Mouse (Mus musculus): Measurements from ENCODE around the gene Pign.

The Pign gene

DNA sequence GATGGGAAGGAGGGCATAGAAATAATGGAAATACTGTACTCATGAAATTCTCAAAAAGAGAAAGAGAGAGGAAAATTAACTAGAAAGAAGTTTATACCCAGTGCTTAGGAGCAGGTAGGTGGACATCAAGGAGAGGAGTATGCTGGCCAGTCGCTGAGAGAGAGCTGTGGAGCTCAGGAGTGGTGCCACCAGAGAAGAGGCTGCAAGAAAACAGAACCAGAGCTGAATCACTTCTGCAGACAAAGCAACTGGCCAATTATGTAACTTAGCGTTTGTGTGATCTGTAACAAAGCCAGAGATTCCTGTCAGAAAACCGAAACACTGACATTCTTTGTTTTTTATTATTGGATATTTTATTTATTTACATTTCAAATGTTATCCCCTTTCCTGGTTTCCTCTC, 97.4 kb downstream of the Pign start:
- intact Hi-C loops (cut with DNase I) = no loop called here

DNA sequence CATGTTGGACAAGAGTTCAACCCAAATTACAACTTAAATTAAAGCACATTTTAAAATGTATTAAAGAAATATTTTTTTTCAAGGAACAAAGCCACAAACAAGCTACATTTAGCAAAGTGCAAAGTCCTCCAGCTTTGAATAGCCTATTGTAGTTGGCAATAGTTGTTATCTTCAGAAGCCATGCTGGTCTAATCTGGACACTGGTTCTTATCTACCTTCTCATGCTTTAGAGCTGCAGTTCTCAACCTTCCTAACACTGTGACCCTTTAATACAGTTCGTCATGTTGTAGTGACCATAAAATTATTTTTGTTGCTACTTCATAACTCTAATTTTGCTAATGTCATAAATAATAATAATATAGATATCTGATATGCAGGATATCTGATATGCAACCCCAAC, 99.2 kb downstream of the Pign start:
- intact Hi-C loops (cut with DNase I) = no loop called here

DNA sequence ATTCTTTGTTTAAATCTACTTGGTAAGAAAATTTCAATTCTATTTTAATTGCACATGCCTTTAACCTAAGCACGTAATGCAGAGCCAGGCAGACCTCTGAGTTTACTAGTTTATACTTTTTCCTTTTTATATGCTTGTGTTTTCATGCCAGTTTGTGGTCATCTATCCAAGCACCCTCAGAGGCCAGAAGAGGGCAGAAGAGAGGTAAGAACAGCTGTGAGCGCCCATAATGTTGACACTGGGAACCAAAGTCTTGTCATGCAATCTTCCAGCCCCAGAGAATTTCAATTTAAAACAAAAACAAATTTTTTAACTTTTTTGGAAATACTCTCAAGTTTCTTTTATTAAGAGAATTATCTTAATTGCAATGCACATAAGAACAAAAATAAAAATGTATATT, 99.7 kb downstream of the Pign start:
- intact Hi-C loops (cut with DNase I) = no loop called here

DNA sequence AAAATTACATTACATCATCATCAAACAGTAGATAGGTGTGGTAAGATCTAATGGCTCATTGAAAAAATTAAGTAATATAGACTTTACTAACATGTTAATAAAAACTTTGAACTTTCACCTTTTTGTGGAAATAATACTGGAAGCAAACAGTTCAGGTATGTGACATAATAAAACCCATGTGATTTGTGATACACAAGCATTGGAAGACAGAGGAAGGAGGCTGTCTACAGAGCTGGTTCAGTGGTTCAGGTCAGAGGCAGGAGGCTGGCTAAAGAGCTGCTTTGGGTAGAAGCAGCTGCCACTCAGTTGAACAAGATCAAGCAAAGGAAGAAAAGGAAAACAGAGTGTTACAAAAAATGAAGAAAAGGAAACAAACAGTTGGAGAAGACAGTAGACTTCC, 107.4 kb downstream of the Pign start:
- intact Hi-C loops (cut with DNase I) = no loop called here

DNA sequence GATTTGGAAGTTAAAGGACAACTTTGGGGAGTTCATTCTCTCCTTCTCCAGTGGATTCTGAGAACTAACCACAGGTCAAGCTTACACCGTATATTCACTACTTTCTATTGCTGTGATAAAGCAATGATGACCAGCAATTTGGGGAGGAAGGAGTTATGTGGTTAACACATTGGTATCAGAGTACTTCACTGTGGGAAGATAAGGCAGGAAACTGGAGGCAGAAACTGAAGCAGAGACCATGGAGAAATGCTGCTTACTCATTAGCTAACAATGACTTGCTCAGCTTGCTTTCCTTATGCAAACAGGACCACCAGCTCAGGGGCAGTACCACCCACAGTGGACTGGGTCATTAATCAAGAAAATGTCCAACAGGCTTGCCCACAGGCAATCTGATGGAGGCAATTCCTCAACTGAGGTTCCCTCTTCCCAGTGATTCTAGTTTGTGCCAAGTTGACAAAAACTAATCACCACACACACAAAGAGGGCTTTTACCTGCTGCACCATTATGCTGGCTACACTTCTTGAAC, 108.2 kb downstream of the Pign start:
- intact Hi-C loops (cut with DNase I) = no loop called here

DNA sequence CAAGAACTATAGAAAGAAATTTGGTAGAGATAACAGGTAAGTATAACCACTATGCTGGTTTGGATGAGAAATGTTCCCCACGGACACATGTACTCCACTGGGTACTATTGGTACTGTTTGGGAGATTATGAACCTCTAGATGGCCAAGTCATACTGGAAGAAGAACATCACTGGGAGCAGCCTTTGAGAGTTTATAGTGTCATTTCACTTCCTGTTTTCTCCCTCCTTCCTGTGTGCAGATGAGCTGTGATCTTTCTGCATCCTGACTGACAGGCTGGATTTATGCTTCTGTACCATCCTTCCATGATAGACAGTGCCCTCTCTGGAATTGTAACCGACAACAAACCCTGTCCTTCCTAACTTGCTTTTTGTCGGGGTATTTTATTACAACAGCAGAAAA, 110.3 kb downstream of the Pign start:
- intact Hi-C loops (cut with DNase I) = no loop called here

DNA sequence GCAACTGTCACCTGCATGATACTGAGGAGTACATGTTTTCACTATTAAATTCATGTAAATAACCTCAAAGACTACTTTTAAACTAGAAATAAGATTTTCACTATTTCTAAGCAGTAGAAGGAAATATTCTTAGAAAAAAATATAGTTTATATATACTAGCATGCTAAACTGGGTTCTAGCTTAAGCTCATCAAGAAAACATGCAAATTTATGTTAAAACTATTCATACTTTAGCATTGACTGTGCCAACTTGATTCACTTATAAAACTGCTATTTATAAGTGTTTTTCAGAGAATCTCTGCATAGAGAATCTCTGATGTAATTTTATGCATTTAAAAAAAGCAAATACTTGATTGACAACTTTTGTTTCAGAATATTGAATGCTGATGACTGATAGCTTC, 113.3 kb downstream of the Pign start:
- intact Hi-C loops (cut with DNase I) = no loop called here

DNA sequence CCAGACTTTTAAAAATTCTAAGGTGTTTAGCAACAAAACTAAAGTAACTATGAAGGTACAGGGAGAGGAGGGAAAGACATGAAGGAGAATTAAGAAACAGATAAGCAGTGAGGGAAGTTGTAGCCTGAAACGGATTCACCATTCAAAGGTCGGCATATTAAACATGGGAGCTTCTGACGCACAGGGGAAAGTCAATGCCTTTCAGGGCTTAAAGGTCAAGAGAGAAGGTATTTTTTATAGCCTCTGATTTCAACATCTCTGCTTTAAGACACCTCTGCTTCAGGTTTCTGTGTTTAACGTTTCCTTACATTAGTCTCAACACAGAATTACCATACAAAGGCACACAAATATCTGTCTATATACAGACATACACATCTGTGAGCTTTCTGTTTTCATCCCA, 113.8 kb downstream of the Pign start:
- intact Hi-C loops (cut with DNase I) = no loop called here

DNA sequence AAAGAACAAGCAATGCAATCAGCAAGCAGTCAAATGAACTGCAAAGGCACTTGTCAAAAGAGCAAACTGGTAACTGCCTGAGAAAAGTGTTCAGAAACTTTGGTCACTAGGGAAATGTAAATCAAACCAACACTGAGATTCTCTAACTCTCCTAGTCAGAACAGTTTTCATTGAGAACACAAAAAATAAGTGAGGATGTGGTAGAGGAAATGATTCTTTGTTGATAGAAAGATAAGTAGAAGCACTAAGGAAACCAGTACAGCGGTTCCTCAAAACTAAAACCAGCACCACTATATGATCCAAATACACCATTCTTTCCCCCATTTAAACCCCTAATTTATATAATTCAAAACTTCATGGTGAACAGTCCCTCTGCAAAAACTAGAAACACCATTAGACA, 120.4 kb downstream of the Pign start:
- intact Hi-C loops (cut with DNase I) = no loop called here

DNA sequence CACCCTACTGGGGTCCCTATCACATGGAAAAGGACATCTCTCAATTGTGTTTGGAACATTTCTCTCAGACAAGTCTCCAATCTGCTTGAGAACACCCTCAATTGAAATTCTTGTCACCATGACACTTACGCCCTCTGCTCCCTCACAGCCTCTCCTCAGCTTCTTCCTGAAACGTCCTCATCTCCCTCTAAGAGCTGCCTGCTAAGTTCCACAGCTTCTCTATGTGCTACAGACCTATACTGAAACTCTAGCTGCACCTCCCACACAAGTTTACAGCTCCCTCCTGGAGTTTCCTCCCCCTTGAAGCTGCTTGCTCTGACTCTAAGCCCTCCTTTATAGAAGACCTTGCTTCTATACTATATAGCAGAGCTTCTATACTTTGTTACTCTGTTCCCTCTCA, 139.7 kb downstream of the Pign start:
- intact Hi-C loops (cut with DNase I) = no loop called here

DNA sequence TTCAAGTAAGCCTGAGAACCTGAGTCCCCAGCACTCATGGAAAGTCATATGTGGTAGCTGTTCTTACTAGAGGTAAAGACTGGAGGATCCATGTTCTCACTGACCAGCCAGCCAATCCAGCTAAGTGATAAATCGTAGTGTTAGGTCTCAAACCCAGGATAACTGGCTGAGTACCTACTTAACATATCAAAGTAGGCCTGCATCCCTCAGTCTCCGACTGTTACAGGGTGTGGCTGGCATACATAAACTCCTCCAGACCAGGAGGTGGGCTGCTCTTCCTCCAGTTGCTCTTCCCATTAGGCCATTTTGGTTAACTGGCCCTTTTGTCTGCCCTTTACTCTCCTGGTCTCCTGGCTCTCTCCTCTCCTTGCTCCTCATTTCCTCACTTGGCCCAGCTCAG, 141.2 kb downstream of the Pign start:
- intact Hi-C loops (cut with DNase I) = no loop called here

DNA sequence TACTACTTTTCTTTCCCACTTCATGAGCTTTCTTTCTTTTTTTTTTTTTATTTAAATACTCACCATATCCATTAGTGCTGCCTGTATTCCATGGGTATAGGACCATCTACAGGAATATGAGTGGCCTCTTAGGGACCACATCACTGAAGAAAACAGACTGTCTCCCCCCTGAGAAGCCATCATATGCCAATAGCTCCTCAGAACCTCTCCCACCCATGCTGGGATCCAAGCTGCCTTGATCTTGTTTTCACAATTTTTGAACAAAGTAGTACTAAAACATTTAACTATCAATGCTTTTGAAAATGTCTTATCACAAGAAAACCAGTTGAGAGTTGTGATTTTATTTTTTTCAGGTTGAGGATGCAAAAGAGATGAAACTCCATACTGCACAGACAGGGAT, 145.4 kb downstream of the Pign start:
- intact Hi-C loops (cut with DNase I) = no loop called here

DNA sequence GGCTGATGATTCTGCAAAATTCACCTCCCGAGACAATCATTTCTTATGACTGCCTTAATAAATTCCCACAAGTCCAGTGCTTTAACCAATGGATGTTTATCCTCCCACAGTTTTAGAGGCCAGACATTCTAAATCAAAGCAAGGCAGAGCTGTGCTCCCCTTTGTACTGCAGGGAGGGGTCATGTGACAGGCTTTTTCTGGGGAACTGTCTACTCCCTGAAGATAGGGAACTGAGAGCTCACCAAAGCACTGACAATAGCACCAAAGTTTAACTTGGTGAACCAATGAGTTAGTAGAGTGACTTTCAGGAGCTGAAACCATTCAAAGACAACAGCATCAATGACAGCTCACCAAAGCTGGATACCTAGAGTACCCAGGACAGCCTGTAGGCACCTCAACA, 156.4 kb downstream of the Pign start:
- intact Hi-C loops (cut with DNase I) = no loop called here

DNA sequence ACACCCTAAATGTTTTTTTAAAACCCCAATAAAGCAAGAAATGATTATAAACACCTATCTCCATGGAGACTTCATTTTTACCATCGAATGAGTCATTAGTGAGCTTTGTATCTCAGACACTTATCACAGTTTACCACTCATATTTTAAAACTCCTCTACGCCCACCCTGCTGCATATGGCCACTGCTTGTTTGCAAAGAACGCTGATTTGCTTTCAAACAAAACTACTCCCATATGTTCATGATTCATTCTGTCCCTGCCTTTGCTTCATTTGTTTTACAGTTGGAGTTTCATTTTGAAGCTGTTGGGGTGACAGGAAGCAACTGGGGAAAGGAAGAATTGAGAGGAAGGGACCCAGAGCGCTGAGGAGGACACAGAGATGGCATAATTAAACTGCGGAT, 170.9 kb downstream of the Pign start:
- intact Hi-C loops (cut with DNase I) = no loop called here

DNA sequence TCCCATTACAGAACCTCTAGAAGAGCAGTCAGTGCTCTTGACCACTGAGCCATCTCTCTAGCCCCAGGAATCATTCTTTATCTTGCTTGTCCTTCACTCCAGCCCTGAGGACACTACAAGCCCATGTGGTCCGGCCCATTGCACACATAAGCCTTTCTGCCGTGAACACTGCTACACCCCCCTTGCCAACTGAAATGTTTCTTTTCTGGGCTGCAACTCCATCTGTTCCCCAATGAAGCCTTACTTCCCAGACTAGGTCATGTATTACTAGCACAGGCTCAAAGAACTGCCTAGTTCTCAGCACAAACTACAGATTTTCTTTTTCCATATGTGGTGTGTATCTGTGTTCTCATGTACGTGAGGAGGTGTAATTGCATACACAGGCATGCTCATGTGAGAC, 174.0 kb downstream of the Pign start:
- intact Hi-C loops (cut with DNase I) = no loop called here

DNA sequence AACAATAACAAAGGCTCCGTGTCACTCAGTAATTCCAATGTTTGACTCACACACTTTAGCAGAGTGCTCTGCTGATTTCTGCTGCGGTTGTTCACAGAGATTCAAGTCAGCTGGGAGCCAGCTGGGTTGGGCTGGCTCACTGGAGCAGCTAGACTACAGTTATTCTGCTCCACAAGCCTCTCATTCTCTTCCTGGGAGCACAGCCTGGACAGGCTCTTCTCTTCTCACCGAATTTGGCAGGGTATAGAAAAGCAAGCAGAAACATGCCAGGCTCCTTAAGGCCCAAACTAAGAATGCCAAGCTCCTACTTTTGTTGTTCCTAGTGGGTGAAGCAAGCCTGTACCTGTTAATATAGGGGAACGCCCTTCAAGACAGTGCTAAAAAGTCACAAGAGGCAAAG, 176.4 kb downstream of the Pign start:
- intact Hi-C loops (cut with DNase I) = no loop called here

Small RNA genes lying within 50 kb of the gene (microRNA-seq; reads per million reads assigned to microRNA genes)
- gene Gm22426 = 0 reads per million in 2 experiments

All from adrenal gland (tissue).